Mouse (Mus musculus): ENCODE data around the gene Ric8b. TPM values are rescaled to one million over a fixed set of nuclear protein-coding genes. Genes with fewer than 3 reads are reported as not detected.

Ric8b gene
- polyA plus RNA-seq, 1 experiment from 2014 or later: 17.8 TPM

GRCm38 (mm10) chr10:85006573-85007310 is 89.3 kb downstream of the Ric8b start:
- Histone ChIP-seq H3K9ac (ENCODE audit: low read length) (no peak overlapping the region), H3K4me2 (ENCODE audit: low read depth, low read length) (no peak overlapping the region), H3K4me1 (replicated peaks; ENCODE audit: control insufficient read depth, insufficient read depth, low read length) (0 out of 2 replicates have a peak, but pooled peaks cover 4% of the 10 kb centered on the region), H3K36me3 (ENCODE audit: control insufficient read depth, insufficient read depth, low read length) (peaks cover 4% of the 10 kb centered on the region), H3K9me3 (ENCODE audit: control insufficient read depth, low read length) (no peaks in the 10 kb centered on the region), H3K27me3 (ENCODE audit: control insufficient read depth, insufficient read depth, low read depth, low read length) (no peaks in the 10 kb centered on the region), H3K27ac (ENCODE audit: low read length) (no peak overlapping the region), H3K4me3 (ENCODE audit: low read length) (no peak overlapping the region)
- 76% methylated on average over 7 of the region's 7 CpGs for WGBS
- no peak for ATAC-seq (ENCODE audit: low read depth)

- Histone ChIP-seq H3K4me3 (ENCODE audit: low read length) (no peak overlapping the region), H3K36me3 (ENCODE audit: control insufficient read depth, insufficient read depth, low read length) (peaks cover 4% of the 10 kb centered on the region), H3K9ac (ENCODE audit: low read length) (no peak overlapping the region), H3K9me3 (ENCODE audit: control insufficient read depth, low read length) (no peaks in the 10 kb centered on the region), H3K4me2 (ENCODE audit: low read depth, low read length) (no peak overlapping the region), H3K27me3 (ENCODE audit: control insufficient read depth, insufficient read depth, low read depth, low read length) (no peaks in the 10 kb centered on the region), H3K4me1 (replicated peaks; ENCODE audit: control insufficient read depth, insufficient read depth, low read length) (no peaks in the 10 kb centered on the region), H3K27ac (ENCODE audit: low read length) (no peak overlapping the region)
- 83% methylated on average over 11 of the region's 11 CpGs for WGBS
- ATAC-seq (ENCODE audit: low read depth): no peak
Measured at GRCm38 (mm10) chr10:85007861-85008840, 90.7 kb downstream of the Ric8b start.

- no peak for ATAC-seq (ENCODE audit: low read depth)
- H3K4me3 ChIP-seq (ENCODE audit: low read length): no peak overlapping the region
- no peak overlapping the region for H3K9ac ChIP-seq (ENCODE audit: low read length)
- no peak overlapping the region for H3K27ac ChIP-seq (ENCODE audit: low read length)
- H3K4me1 ChIP-seq (replicated peaks; ENCODE audit: control insufficient read depth, insufficient read depth, low read length): no peaks in the 10 kb centered on the region
- H3K9me3 ChIP-seq (ENCODE audit: control insufficient read depth, low read length): no peaks in the 10 kb centered on the region
- no peaks in the 10 kb centered on the region for H3K27me3 ChIP-seq (ENCODE audit: control insufficient read depth, insufficient read depth, low read depth, low read length)
- peaks cover 4% of the 10 kb centered on the region for H3K36me3 ChIP-seq (ENCODE audit: control insufficient read depth, insufficient read depth, low read length)
- 78% methylated on average over 2 of the region's 2 CpGs for WGBS
- H3K4me2 ChIP-seq (ENCODE audit: low read depth, low read length): no peak overlapping the region
Measured at GRCm38 (mm10) chr10:85011066-85011465, 93.7 kb downstream of the Ric8b start.

DNA sequence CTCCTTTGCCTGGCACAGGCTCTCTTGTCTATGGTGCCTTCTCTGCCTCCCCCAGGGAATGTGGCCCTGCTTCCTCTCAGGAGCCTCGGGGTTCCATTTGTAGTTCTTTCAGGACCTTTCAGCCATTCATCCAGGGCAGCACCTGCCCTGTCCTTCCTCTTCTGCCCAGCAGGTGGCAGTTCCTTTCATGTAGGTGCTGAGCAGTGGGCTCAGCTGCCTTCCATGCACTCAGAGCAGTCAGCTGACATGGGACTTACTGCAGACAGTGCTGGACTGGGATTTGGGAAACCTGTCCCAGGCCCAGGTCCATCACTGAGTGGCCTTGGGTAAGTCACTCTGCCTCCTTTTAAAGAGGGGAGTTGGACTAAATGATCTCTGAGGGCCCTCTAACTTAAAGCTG is 96.0 kb downstream of the Ric8b start:
- no peaks in the 10 kb centered on the region for H3K9me3 ChIP-seq (ENCODE audit: control insufficient read depth, low read length)
- H3K4me3 ChIP-seq (ENCODE audit: low read length): no peak overlapping the region
- no peak overlapping the region for H3K4me2 ChIP-seq (ENCODE audit: low read depth, low read length)
- no peaks in the 10 kb centered on the region for H3K4me1 ChIP-seq (replicated peaks; ENCODE audit: control insufficient read depth, insufficient read depth, low read length)
- H3K27ac ChIP-seq (ENCODE audit: low read length): no peak overlapping the region
- no peaks in the 10 kb centered on the region for H3K27me3 ChIP-seq (ENCODE audit: control insufficient read depth, insufficient read depth, low read depth, low read length)
- H3K9ac ChIP-seq (ENCODE audit: low read length): no peak overlapping the region
- peaks cover 6% of the 10 kb centered on the region for H3K36me3 ChIP-seq (ENCODE audit: control insufficient read depth, insufficient read depth, low read length)
- WGBS: 8% methylated on average over 1 of the region's 1 CpGs
- peak; percentile 28; the same call in 1 of the 2 replicates for ATAC-seq (ENCODE audit: low read depth)

- Histone ChIP-seq H3K27ac (ENCODE audit: low read length) (no peak overlapping the region), H3K36me3 (ENCODE audit: control insufficient read depth, insufficient read depth, low read length) (peaks cover 6% of the 10 kb centered on the region; the same call in 1 of the 2 replicates), H3K9me3 (ENCODE audit: control insufficient read depth, low read length) (no peaks in the 10 kb centered on the region), H3K27me3 (ENCODE audit: control insufficient read depth, insufficient read depth, low read depth, low read length) (no peaks in the 10 kb centered on the region), H3K9ac (ENCODE audit: low read length) (no peak overlapping the region), H3K4me2 (ENCODE audit: low read depth, low read length) (no peak overlapping the region), H3K4me1 (replicated peaks; ENCODE audit: control insufficient read depth, insufficient read depth, low read length) (no peaks in the 10 kb centered on the region), H3K4me3 (ENCODE audit: low read length) (no peak overlapping the region)
- no peak for ATAC-seq (ENCODE audit: low read depth)
- WGBS: 90% methylated on average over 8 of the region's 8 CpGs
Measured at GRCm38 (mm10) chr10:85013924-85014428, 96.6 kb downstream of the Ric8b start.

- H3K9me3 ChIP-seq (ENCODE audit: control insufficient read depth, low read length): no peaks in the 10 kb centered on the region
- ATAC-seq (ENCODE audit: low read depth): no peak
- no peak overlapping the region for H3K4me2 ChIP-seq (ENCODE audit: low read depth, low read length)
- H3K9ac ChIP-seq (ENCODE audit: low read length): no peak overlapping the region
- H3K4me3 ChIP-seq (ENCODE audit: low read length): no peak overlapping the region
- H3K27me3 ChIP-seq (ENCODE audit: control insufficient read depth, insufficient read depth, low read depth, low read length): no peaks in the 10 kb centered on the region
- H3K4me1 ChIP-seq (replicated peaks; ENCODE audit: control insufficient read depth, insufficient read depth, low read length): no peaks in the 10 kb centered on the region
- no peak overlapping the region for H3K27ac ChIP-seq (ENCODE audit: low read length)
- WGBS: 74% methylated on average over 9 of the region's 9 CpGs
- H3K36me3 ChIP-seq (ENCODE audit: control insufficient read depth, insufficient read depth, low read length): peaks cover 6% of the 10 kb centered on the region
Measured at GRCm38 (mm10) chr10:85014456-85014976, 97.1 kb downstream of the Ric8b start.

GRCm38 (mm10) chr10:85022647-85023312 is 105.4 kb downstream of the Ric8b start:
- Histone ChIP-seq H3K4me3 (ENCODE audit: low read length) (no peak overlapping the region), H3K27me3 (ENCODE audit: control insufficient read depth, insufficient read depth, low read depth, low read length) (no peaks in the 10 kb centered on the region), H3K9me3 (ENCODE audit: control insufficient read depth, low read length) (no peaks in the 10 kb centered on the region), H3K9ac (ENCODE audit: low read length) (no peak overlapping the region), H3K4me2 (ENCODE audit: low read depth, low read length) (no peak overlapping the region), H3K36me3 (ENCODE audit: control insufficient read depth, insufficient read depth, low read length) (no peaks in the 10 kb centered on the region; the same call in 1 of the 2 replicates), H3K27ac (ENCODE audit: low read length) (no peak overlapping the region), H3K4me1 (replicated peaks; ENCODE audit: control insufficient read depth, insufficient read depth, low read length) (no peaks in the 10 kb centered on the region)
- ATAC-seq (ENCODE audit: low read depth): no peak
- WGBS: 61% methylated on average over 11 of the region's 11 CpGs

DNA sequence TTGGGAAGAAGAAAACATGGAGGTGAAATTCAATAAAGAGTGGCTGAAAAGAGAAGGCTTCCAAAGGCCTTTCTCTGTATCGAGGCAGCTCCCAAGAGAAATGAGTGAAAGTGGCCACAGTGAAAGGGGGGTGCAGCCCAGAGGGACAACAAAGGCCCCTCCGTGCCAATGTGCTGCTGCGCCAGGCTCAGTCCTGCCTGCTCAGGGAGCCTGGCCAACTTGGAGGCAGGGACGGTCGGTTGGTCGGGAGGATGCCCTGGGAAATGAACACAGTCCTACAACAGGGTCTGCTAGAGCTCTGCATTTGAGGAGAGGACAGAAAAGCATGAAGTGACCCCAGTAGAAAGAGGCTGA is 105.9 kb downstream of the Ric8b start:
- no peak overlapping the region for H3K4me3 ChIP-seq (ENCODE audit: low read length)
- H3K4me2 ChIP-seq (ENCODE audit: low read depth, low read length): no peak overlapping the region
- 54% methylated on average over 6 of the region's 6 CpGs for WGBS
- no peaks in the 10 kb centered on the region for H3K9me3 ChIP-seq (ENCODE audit: control insufficient read depth, low read length)
- ATAC-seq (ENCODE audit: low read depth): no peak
- H3K4me1 ChIP-seq (replicated peaks; ENCODE audit: control insufficient read depth, insufficient read depth, low read length): no peaks in the 10 kb centered on the region
- H3K9ac ChIP-seq (ENCODE audit: low read length): no peak overlapping the region
- H3K27ac ChIP-seq (ENCODE audit: low read length): no peak overlapping the region
- H3K36me3 ChIP-seq (ENCODE audit: control insufficient read depth, insufficient read depth, low read length): no peaks in the 10 kb centered on the region; the same call in 1 of the 2 replicates
- H3K27me3 ChIP-seq (ENCODE audit: control insufficient read depth, insufficient read depth, low read depth, low read length): no peaks in the 10 kb centered on the region

All from lung, embryonic 16.5 days (tissue).